Mouse (Mus musculus): Measurements from ENCODE around the gene B4galnt4.

The B4galnt4 gene

DNA sequence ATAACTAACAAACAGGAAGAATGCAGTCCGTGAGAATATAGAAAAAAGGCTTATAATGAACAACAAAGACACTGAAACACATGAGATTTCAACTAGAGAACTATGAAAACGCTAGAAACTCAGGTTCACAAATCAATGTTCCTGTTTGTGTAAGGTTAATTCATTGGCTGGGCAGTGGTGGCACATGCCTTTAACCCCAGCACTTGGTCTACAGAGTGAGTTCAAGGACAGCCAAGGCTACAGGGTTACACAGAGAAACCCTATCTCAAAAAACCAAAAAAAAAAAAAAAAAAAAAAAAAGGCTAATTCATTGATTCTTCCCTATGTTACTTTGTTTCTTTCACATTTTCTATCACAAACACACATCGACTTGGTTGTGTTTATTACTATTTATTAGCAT is 59.7 kb downstream of the B4galnt4 start:
- DNase-seq (ENCODE audit: low spot score in 2 of 2), result no peak

DNA sequence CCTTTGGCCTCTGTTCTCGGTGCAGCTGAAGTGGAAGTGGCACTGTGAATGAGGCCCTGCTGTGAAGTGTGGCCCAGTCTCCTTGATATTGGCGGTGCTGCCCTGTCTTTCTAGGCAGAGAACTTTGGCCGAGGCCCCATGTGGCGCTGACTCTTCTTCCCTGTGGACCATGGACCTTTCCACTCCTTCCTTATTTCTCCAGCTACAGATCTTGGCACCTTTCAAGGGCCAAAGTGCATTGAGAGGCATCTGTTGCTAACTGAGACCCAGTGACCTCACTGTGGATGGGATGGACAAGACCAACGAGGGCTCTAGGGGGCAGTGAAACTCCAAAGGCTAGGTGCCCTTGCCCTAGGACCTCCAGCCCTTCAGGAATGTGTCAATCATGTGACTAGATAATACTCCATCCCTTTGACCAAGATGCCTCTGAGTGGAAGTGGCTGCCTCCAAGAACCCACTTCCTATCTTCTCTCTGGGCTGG is 60.2 kb downstream of the B4galnt4 start:
- no peak for DNase-seq (ENCODE audit: low spot score in 2 of 2)
